Mouse (Mus musculus) layer of hippocampus, postnatal 10 days (tissue): Measurements from ENCODE around the gene Tmem163. TPM values are rescaled to one million over a fixed set of nuclear protein-coding genes. Genes with fewer than 3 reads are reported as not detected.

Experiments
- DNase-seq, 2 experiments: peaks; one replicate each; pipeline ENCODE4 v3.0.0; 2021; ENCODE audit warnings: low spot score in 2 of 2
- total RNA-seq, 2 experiments: library from RNA; stranded (reverse); gene quantifications; 2 replicates each; pipeline ENCODE4 v1.2.3; 2021

The Tmem163 gene
- total RNA-seq, 2 experiments from 2014 or later = 22.9 to 31.9 TPM

- DNase-seq = no peak
These were observed 236.2 kb downstream of the Tmem163 start for GRCm38 (mm10) chr1:127442880-127443877.

GRCm38 (mm10) chr1:127441736-127442135, 237.6 kb downstream of the Tmem163 start:
- no peak for DNase-seq

GRCm38 (mm10) chr1:127441007-127441406, 238.3 kb downstream of the Tmem163 start:
- DNase-seq = no peak

- DNase-seq = no peak
These were observed 239.9 kb downstream of the Tmem163 start for GRCm38 (mm10) chr1:127439452-127439891.

GRCm38 (mm10) chr1:127437091-127437490, 242.3 kb downstream of the Tmem163 start:
- no peak for DNase-seq

Other genes with a start within 250 kb of the Tmem163 start
- gene Acmsd, start 49.9 kb upstream of the Tmem163 start, total RNA-seq = not detected
- 10 to 100 TPM; 50.5 to 54.4 TPM for gene Ccnt2, start 94.6 kb upstream of the Tmem163 start, total RNA-seq
- 1 to 10 TPM; 3.5 to 4.6 TPM for gene Map3k19, start 175.5 kb upstream of the Tmem163 start, total RNA-seq
- gene Rab3gap1, start 189.2 kb upstream of the Tmem163 start, total RNA-seq = 10 to 100 TPM; 46.7 to 49.8 TPM